Comparison of ENCODE assay signal across 8 mouse cellular contexts in the genomic region with DNA sequence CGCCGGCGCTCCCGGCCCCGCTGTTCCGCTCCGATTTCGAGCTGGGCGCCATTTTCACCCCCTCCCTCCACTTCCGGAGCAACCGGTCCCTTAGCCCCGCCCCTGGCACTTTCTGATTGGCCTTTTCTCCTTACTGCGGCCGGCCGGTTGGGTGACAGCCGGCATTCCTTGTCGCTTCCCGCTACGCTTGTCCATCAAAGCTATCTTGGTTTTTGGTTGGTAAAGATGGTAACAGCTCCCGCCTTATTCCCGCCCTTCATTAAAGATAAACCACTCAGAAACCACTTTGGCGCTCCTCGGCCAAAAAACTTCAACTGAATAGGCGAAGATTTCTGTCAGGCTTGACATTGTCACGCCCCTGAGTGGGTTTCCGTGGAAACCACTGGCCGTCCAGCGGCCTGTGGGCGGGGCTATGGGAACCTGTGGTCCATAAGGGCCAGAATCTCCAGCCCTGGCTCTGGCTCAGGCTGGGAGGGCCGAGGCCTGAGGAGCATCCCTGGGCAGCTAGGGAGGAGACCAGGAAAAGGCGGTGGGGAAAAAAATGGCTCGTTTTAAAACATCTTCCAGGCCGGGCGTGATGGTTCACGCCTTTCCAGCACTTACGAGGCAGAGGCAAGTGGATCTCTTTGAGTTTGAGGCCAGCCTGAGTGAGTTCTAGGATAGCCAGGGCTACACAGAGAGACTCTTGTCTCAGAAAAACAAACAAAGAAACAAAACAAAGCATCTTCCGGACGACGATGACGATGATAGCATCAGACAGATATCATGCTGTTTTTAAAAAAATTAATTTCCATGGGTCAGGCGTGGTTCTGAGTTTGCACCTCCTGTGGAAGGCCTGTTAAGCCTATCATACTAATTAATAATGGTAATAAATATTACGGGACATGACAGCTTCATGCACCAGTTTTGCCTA. TPM values are rescaled to one million over a fixed set of nuclear protein-coding genes. Genes with fewer than 3 reads are reported as not detected.
DNase-seq lines count a peak whose midpoint lies in the region; ATAC-seq lines count a peak whose summit lies in the region.

TSS of gene Dcaf15 (minus strand) at position 72 of the 913 bp plus-strand sequence.

- peak; percentile 98 to 99 for DNase-seq in adrenal gland, adult (ENCODE audit: inconsistent age in 2 of 2, low spot score in 1 of 2)
- DNase-seq in embryo, embryonic 10.5 days (ENCODE audit: low spot score) = peak; percentile 100
- peak; percentile 98 for DNase-seq in gastrocnemius, postnatal 14 days
- DNase-seq in left cerebral cortex, postnatal 10 days (ENCODE audit: extremely low spot score in 1 of 2, low spot score in 2 of 2) = peak; percentile 99
- peak; percentile 96 for DNase-seq in right cerebral cortex, postnatal 25 days
- peak; percentile 97 to 99 for DNase-seq in urinary bladder, postnatal 4 days (ENCODE audit: low spot score in 2 of 2)

- intact Hi-C loops in gastrocnemius, postnatal 14 days (cut with DNase I; ENCODE audit: low total_unique reads) = no loop called here
- intact Hi-C loops in left cerebral cortex, postnatal 10 days (cut with DNase I) = loop anchor here (10.0 kb wide), 1 partner anchor 70 kb away; no protein-coding TSS in a partner anchor

- peak; percentile 96 for ATAC-seq in inflammation-experienced regulatory T-cells, adult 6 months
- peak; percentile 98 for ATAC-seq in megakaryocyte-erythroid progenitor cell, adult 5-6 weeks (replicated peaks; ENCODE audit: low FRiP score, low TSS enrichment, poor library complexity, severe bottlenecking)

RNA-seq across cellular contexts. Expression of gene Dcaf15, which starts in this region (rescaled TPM):
- 1 to 10 TPM; 5.8 to 7.1 TPM for total RNA-seq in gastrocnemius, postnatal 14 days (2021)
- polyA plus RNA-seq in inflammation-experienced regulatory T-cells, adult 6 months (2017; shearing (Covaris generic)) = 10 to 100 TPM; 16.6 to 20.0 (median 18.6) TPM
- 10 to 100 TPM; 30.4 to 33.8 TPM for total RNA-seq in left cerebral cortex, postnatal 10 days (2021)
- 27.0 and 27.3 TPM in 2 replicates for total RNA-seq in megakaryocyte-erythroid progenitor cell, adult 5-6 weeks (2014; fragmentation: Nextera tagmentation)
- total RNA-seq in megakaryocyte-erythroid progenitor cell, adult 5-6 weeks (2017) = 14.1 and 16.3 TPM in 2 replicates

Comparison
In these comparisons a context has a peak if more than half of its experiments do, and no peak if none do; other contexts are left out.
1. Peak in every context shown above with its lines: DNase-seq and ATAC-seq.